Mouse (Mus musculus) neural tube, embryonic 10.5 days (tissue): ENCODE results near the gene Ugt8a.

Experiments used
- DNase-seq: peaks from one replicate; pipeline ENCODE4 v3.0.0-alpha.2; 2017; ENCODE audit warnings: low spot score; ENCODE audit errors: extremely low spot score

Gene Ugt8a

DNA sequence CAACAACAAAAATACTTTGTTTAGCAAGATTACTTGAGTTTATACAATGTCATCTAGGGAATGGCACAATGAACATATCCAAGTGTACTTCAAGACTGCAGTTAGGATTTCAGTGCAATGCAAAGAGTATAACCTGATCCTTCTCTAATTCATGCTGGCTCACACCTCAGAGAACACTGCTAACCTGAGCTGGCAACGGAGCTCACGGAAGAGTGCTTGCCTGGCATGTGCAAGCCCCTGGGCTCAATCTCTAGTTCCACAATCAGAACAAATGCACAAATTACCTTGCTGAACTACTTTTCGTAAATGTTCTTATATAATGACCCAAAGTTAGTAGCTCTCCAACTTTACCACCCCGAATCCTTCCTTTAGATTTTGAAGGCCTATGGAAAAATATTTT lies 68.5 kb downstream of the Ugt8a start:
- DNase-seq: no peak

DNA sequence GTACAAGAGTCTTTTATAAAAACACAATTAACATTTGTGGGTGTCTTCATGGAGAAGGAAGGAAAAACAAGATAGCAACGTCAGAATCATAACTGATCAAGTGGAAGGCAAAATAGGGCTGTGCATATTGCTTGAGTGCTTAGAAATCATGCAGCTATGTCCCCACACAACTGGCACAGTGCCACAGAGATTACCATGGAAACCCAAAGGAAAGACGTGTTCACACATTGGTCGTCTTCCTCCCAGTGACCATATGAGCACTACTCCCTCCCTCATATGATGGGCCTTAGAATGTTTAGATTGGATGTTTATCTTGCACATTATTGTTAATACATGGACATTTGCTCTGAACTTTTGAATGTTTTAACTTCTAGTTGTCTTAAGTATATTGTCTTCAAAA lies 76.8 kb downstream of the Ugt8a start:
- no peak for DNase-seq

DNA sequence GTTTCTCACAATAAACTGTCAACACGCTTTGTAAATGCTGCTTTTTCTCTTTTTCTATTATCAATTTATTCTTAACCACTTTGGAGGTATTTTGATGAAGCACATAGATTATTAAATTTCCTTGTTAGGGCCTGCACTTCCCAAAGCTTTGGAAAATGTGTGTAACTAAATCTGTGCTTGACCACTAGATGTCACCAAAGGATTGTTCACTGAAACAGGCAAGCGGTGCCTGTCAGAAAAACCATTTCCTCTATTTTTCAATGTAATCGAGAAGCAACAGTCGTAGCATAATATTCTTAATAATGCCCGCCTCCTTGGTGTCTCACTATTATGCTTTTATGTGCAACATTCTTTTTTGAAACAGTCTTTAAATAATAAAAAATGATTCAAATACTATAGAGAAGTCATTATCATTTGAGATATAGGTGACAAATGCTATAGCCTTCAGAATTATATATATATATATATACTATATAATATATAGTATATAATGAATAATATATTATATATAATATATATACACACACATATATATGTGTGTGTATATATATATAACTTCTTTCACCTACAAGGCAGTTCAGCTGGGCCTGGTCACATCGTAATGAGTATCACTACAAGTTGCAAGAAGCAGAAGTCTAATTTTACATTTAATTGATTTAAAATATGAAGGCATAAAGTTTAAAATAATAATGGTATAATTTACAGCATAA lies 89.1 kb downstream of the Ugt8a start:
- DNase-seq: peak; percentile 16

GRCm38 (mm10) chr3:125828051-125828450 lies 110.4 kb downstream of the Ugt8a start:
- DNase-seq: no peak

- DNase-seq: no peak
Measured at GRCm38 (mm10) chr3:125827256-125827655, 111.2 kb downstream of the Ugt8a start.

DNA sequence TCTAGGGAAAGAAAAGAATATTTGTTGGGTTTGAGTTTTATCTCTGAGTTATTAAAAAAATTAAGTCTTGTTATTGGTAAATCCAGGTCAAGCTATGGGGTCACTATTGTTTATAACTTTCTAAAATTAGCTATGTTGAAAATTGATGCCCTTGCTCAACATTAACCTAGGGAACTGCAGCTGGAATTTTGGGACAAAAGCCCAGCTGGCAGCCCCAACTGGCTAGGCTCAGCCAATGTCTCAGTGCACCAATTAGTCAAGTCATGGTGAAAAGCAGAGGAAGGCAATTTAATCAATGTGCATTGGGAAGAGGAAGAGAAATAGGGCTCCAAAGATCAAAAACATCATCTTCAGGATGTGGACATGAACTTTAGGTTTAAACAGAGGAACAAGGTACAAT lies 118.7 kb downstream of the Ugt8a start:
- DNase-seq: no peak
